Mouse (Mus musculus) ES-Bruce4 (cell line): ENCODE data around the gene Nme7. TPM values are rescaled to one million over a fixed set of nuclear protein-coding genes. Genes with fewer than 3 reads are reported as not detected.

Experiments
- H3K27ac ChIP-seq: 2 replicates; pipeline ENCODE4 v1.5.1; 2012; ENCODE audit warnings: low read length, inconsistent platforms; ENCODE audit not compliant: insufficient read depth
- H3K27me3 ChIP-seq: 2 replicates; pipeline ENCODE4 v1.6.1; 2012; ENCODE audit warnings: mild to moderate bottlenecking, low read length, inconsistent platforms; ENCODE audit not compliant: control insufficient read depth, poor library complexity, insufficient read depth, severe bottlenecking
- H3K36me3 ChIP-seq: 2 replicates; pipeline ENCODE4 v1.6.1; 2012; ENCODE audit warnings: inconsistent platforms, mild to moderate bottlenecking, low read length, moderate library complexity; ENCODE audit not compliant: control insufficient read depth, poor library complexity, insufficient read depth, severe bottlenecking
- H3K4me1 ChIP-seq: one replicate; pipeline ENCODE4 v1.8.1; 2011; ENCODE audit warnings: low read length; ENCODE audit not compliant: control insufficient read depth, insufficient read depth
- H3K4me3 ChIP-seq: 2 replicates; pipeline ENCODE4 v1.5.1; 2011; ENCODE audit warnings: low read depth, mild to moderate bottlenecking, low read length
- H3K9ac ChIP-seq: 2 replicates; pipeline ENCODE4 v1.6.1; 2012; ENCODE audit warnings: low read depth, mild to moderate bottlenecking, inconsistent platforms; ENCODE audit not compliant: poor library complexity, severe bottlenecking
- H3K9me3 ChIP-seq: replicated peaks from 2 replicates; pipeline ENCODE4 v1.6.1; 2012; ENCODE audit warnings: mild to moderate bottlenecking, low read length, inconsistent platforms; ENCODE audit not compliant: control insufficient read depth, poor library complexity, insufficient read depth, severe bottlenecking
- CTCF ChIP-seq: IDR thresholded peaks from one replicate; pipeline ENCODE4 v1.8.1; 2011; ENCODE audit warnings: low read depth, low read length
- EP300 ChIP-seq: IDR thresholded peaks from 2 replicates; pipeline ENCODE4 v1.6.1; 2011; ENCODE audit warnings: low read depth, low read length; ENCODE audit not compliant: insufficient read depth
- POLR2A ChIP-seq: IDR thresholded peaks from one replicate; pipeline ENCODE4 v1.8.1; 2011; ENCODE audit warnings: low read length; ENCODE audit not compliant: insufficient read depth
- polyA plus RNA-seq: library from polyadenylated mRNA; stranded (reverse); fragments of >200 nt; gene quantifications from 2 replicates; pipeline ENCODE4 v1.2.4, GENCODE M21; 2011; ENCODE audit warnings: low read depth; ENCODE audit not compliant: missing spikeins, insufficient read depth, insufficient read length

Gene Nme7
- polyA plus RNA-seq, 1 experiment: 48.8 TPM

DNA sequence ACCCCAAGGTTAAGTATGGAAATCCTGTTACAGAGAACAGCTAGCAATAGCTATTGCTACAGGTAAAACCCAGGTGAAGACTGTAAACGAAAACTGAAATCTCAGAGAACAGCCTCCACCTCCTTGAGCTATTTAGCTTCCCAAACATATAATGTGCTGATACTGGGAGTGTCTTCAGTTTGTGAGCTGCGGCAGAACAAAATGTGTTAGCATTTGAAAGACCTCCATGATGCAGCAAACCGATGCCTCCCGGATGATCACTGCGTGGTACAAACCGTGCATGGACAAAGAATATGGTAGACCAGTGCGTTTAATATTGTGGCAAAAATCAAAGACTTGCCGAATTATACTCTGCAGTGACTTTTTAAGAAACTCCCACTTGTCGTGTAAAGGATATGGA is 71.7 kb downstream of the Nme7 start:
- TF ChIP-seq EP300: no peak
- no peak for TF ChIP-seq CTCF
- H3K27me3 ChIP-seq: no peaks in the 10 kb centered on the region
- H3K4me3 ChIP-seq: peak overlapping the region; percentile 35
- 0 out of 2 replicates have a peak, but pooled peaks cover 4% of the 10 kb centered on the region for H3K36me3 ChIP-seq
- 0 out of 2 replicates have a peak, but pooled peaks cover 5% of the 10 kb centered on the region for H3K9me3 ChIP-seq
- H3K4me1 ChIP-seq: no peaks in the 10 kb centered on the region
- peak overlapping the region; percentile 56 for H3K9ac ChIP-seq
- peak overlapping the region; percentile 85 for H3K27ac ChIP-seq

DNA sequence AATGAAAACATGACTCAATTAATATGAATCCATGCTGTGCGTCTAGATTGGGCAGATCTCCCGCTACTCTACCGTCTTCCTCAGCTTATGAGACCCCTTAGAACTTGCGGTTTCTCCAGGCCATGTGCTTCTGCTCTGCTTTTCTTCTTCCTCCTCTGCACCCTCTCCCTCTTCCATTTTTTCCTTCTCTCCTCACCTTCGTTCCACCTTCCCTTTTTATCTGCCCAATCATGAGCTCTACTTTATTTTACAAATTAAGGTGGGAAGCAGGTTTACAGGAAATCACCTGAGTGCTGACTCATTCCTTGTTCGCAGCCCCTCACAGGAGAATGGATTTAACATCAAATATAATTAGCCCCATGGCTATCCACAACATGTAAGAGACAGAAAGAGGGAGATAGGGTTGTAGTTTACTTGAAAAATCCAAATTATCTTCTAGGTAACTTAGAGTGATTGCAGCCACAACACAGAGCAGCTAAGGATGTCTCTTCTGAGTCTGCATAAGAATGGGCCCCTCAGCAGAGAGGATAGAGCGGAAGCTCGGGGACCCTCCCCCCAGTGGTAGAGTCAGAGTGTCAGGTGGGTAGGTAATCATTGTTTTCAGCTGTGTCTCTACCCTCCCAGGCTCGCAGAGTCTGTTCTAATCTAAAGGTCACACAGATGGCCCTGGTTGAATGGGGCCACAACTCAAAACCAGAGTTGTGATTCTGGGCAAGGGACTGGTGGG is 73.0 kb downstream of the Nme7 start:
- H3K27ac ChIP-seq: peak overlapping the region; percentile 95
- H3K36me3 ChIP-seq: 0 out of 2 replicates have a peak, but pooled peaks cover 4% of the 10 kb centered on the region
- no peaks in the 10 kb centered on the region for H3K4me1 ChIP-seq
- peak overlapping the region; percentile 56 for H3K9ac ChIP-seq
- H3K9me3 ChIP-seq: 0 out of 2 replicates have a peak, but pooled peaks cover 5% of the 10 kb centered on the region
- H3K27me3 ChIP-seq: no peaks in the 10 kb centered on the region
- TF ChIP-seq CTCF (no peak), EP300 (peak; percentile 96)
- H3K4me3 ChIP-seq: peak overlapping the region; percentile 44; the same call in 1 of the 2 replicates

DNA sequence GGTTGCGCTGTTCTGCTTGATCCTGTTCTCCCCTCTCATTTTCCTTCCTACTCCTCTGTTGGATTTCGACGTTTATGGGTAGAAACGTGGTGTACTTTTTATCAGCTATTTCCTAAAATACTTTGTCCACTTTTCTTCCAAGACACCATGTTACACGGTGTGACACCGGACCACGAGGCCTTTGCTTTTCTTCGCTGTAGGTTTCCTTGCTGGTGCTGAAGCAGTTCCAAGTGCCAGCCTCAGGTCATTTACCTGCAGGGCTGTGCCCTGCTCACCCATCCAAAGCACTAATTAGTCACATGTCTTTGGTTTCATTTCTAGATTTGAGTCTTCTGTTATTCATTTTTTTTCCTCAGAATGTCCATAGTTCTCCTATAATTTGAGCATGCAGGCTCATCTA is 79.7 kb downstream of the Nme7 start:
- Histone ChIP-seq H3K9ac (no peak overlapping the region), H3K27me3 (no peaks in the 10 kb centered on the region), H3K4me3 (no peak overlapping the region), H3K36me3 (no peaks in the 10 kb centered on the region), H3K4me1 (no peaks in the 10 kb centered on the region), H3K9me3 (no peaks in the 10 kb centered on the region), H3K27ac (no peak overlapping the region)
- TF ChIP-seq CTCF (no peak), POLR2A (no peak), EP300 (no peak)

DNA sequence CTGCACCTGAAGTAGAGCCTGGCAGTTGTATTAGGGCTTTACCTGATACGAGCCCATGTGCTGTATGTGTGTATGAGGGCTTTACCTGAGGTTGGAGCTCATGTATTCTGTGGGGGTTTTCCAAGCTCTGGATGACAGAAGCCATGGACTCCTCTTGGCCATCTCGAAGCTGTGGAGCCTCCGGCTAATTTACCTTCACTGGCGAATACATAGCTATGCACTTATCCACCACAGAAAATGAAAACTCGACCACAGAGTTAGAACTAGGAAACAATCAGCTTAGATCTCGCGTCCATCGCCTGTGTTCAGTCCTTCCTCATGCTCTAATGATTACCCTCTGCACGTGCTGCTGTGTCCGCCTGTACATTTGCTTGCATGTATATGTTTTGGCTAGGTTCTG is 80.4 kb downstream of the Nme7 start:
- Histone ChIP-seq H3K27ac (no peak overlapping the region), H3K9me3 (no peaks in the 10 kb centered on the region), H3K4me3 (no peak overlapping the region), H3K36me3 (no peaks in the 10 kb centered on the region), H3K9ac (no peak overlapping the region), H3K4me1 (no peaks in the 10 kb centered on the region), H3K27me3 (no peaks in the 10 kb centered on the region)
- TF ChIP-seq CTCF (no peak), POLR2A (no peak), EP300 (no peak)

DNA sequence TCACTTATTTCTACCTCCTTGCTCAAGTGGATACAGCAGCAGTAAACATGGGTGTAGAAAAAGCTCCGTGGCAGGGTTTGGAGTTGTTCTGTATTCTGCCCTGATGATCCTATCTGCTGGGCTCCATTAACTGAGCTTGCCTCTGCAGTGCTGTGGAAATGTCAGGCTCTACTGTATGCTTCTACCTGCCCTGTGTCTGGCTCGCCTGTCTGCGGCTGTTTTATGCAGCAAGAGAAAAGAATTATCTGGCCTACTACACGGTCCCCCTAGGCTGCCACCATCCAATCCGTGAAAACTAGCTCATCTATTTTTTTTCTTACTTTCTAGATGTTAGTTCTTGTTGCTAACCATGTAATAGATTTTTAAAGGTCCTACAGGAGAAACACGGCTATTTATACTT is 81.1 kb downstream of the Nme7 start:
- TF ChIP-seq EP300 (no peak), POLR2A (no peak), CTCF (no peak)
- Histone ChIP-seq H3K36me3 (no peaks in the 10 kb centered on the region), H3K4me3 (no peak overlapping the region)

DNA sequence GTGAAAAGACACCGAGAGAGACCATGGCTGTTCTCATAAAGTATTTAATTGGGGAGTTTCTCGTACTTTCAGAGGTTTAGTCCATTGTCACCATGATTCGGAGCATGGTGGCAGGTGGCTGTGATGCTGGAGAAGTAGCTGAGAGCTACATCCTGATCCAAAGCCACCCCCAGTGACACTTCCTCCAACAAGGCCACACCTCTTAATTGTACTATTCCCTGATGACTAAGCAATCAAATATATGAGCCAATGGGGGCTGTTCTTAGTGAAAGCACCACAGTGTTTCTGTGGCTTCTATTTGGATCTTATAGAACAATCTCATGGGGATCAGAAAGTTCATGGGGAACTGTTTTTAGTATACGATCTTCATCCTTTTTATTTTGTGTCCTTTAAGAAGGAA is 85.8 kb downstream of the Nme7 start:
- TF ChIP-seq POLR2A: no peak
- TF ChIP-seq CTCF: no peak
- TF ChIP-seq EP300: no peak
- H3K9me3 ChIP-seq: no peaks in the 10 kb centered on the region
- H3K4me1 ChIP-seq: no peaks in the 10 kb centered on the region
- H3K4me3 ChIP-seq: no peak overlapping the region
- H3K27ac ChIP-seq: no peak overlapping the region
- no peaks in the 10 kb centered on the region for H3K36me3 ChIP-seq
- no peak overlapping the region for H3K9ac ChIP-seq
- H3K27me3 ChIP-seq: no peaks in the 10 kb centered on the region

More for the DNA sequence above, 81.1 kb downstream of the Nme7 start:
- no peaks in the 10 kb centered on the region for H3K27me3 ChIP-seq
- no peaks in the 10 kb centered on the region for H3K9me3 ChIP-seq
- no peak overlapping the region for H3K9ac ChIP-seq
- H3K4me1 ChIP-seq: no peaks in the 10 kb centered on the region
- H3K27ac ChIP-seq: no peak overlapping the region
